ENCODE assay signal across 8 mouse cellular contexts in the genomic region with DNA sequence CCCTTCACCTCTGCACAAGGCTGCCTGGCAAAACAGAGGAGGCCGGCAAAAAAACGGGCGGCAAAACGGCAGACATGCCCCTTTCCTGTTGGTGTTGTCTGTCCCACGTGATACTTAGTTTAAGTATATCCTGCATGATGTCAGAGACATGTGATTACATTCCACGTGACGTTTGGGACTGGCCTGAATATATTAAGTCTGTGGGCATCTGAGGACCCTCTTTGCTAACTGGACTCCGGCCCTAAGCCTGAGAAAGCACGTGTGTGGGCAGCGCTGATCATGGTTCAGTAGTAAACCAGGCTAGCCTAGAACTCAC. TPM values are rescaled to one million over a fixed set of nuclear protein-coding genes. Genes with fewer than 3 reads are reported as not detected.
DNase-seq lines count a peak whose midpoint lies in the region; ATAC-seq and TF ChIP-seq lines count a peak whose summit lies in the region.

No protein-coding gene starts in this region.

- H3K4me3 ChIP-seq in embryonic facial prominence, embryonic 12.5 days, result no peak overlapping the region
- no peak overlapping the region for H3K4me3 ChIP-seq in midbrain, postnatal 0 days (ENCODE audit: low read depth, low read length)

- peaks cover 36% of the 10 kb centered on the region for H3K36me3 ChIP-seq in embryonic facial prominence, embryonic 12.5 days
- H3K36me3 ChIP-seq in midbrain, postnatal 0 days (ENCODE audit: insufficient read depth, low read length), result peaks cover 43% of the 10 kb centered on the region

- H3K4me1 ChIP-seq in embryonic facial prominence, embryonic 12.5 days, result peaks cover 44% of the 10 kb centered on the region
- H3K4me1 ChIP-seq in midbrain, postnatal 0 days (ENCODE audit: insufficient read depth, low read length), result no peaks in the 10 kb centered on the region

- peak; percentile 45 for DNase-seq in kidney, postnatal 10 days
- no peak for DNase-seq in kidney, adult 9 months
- DNase-seq in induced T-regulatory cell, adult 2 months (ENCODE audit: low read depth), result peak; percentile 56
- no peak for DNase-seq in midbrain, postnatal 0 days (ENCODE audit: low spot score)
- no peak for DNase-seq in right cerebral cortex, postnatal 14 days
- no peak for DNase-seq in right cerebral cortex, postnatal 4 days
- DNase-seq in B cell, adult 2 months, result no peak

- H3K4me2 ChIP-seq in embryonic facial prominence, embryonic 12.5 days (replicated peaks), result 0 out of 2 replicates have a peak overlapping the region, but pooled peaks have one; percentile 39
- no peak overlapping the region for H3K4me2 ChIP-seq in midbrain, postnatal 0 days (ENCODE audit: low read depth, low read length, poor library complexity, severe bottlenecking)

- no peak for TF ChIP-seq CTCF in midbrain, postnatal 0 days (IDR thresholded peaks at IDR 0.05)

- peaks cover 9% of the 10 kb centered on the region for H3K27me3 ChIP-seq in embryonic facial prominence, embryonic 12.5 days
- H3K27me3 ChIP-seq in midbrain, postnatal 0 days (ENCODE audit: insufficient read depth, low read length), result no peaks in the 10 kb centered on the region

- no peaks in the 10 kb centered on the region for H3K9me3 ChIP-seq in embryonic facial prominence, embryonic 12.5 days
- H3K9me3 ChIP-seq in midbrain, postnatal 0 days (ENCODE audit: low read length), result no peaks in the 10 kb centered on the region

- 18% methylated on average over 10 of the region's 10 CpGs for WGBS in embryonic facial prominence, embryonic 12.5 days
- 37% methylated on average over 10 of the region's 10 CpGs for WGBS in midbrain, postnatal 0 days

- ATAC-seq in embryonic facial prominence, embryonic 12.5 days (ENCODE audit: insufficient number of reproducible peaks, insufficient read depth, low FRiP score, low TSS enrichment), result no peak
- ATAC-seq in midbrain, postnatal 0 days (ENCODE audit: low FRiP score), result peak; percentile 4; the same call in 1 of the 2 replicates

- H3K27ac ChIP-seq in embryonic facial prominence, embryonic 12.5 days, result peak overlapping the region; percentile 97
- no peak overlapping the region; the same call in 1 of the 2 replicates for H3K27ac ChIP-seq in midbrain, postnatal 0 days (ENCODE audit: low read depth, low read length)

- no peak overlapping the region for H3K9ac ChIP-seq in embryonic facial prominence, embryonic 12.5 days
- H3K9ac ChIP-seq in midbrain, postnatal 0 days (replicated peaks; ENCODE audit: low read length, poor library complexity, severe bottlenecking), result no peak overlapping the region

RNA-seq across cellular contexts. Expression of a gene that starts 8.3 kb away (rescaled TPM):
- polyA plus RNA-seq in embryonic facial prominence, embryonic 12.5 days (2016; fragmentation: Nextera tagmentation; extraction: Ambion mirVana), result 3.1 and 3.4 TPM in 2 replicates
- total RNA-seq in midbrain, postnatal 0 days (2014; rRNA removed), result 1.5 and 1.7 TPM in 2 replicates
- polyA plus RNA-seq in midbrain, postnatal 0 days (2015; fragmentation: Nextera tagmentation; extraction: Ambion mirVana), result 1.1 and 2.0 TPM in 2 replicates

RNA-seq across cellular contexts. Expression of a gene that starts 12.4 kb away (rescaled TPM):
- polyA plus RNA-seq in embryonic facial prominence, embryonic 12.5 days (2016; fragmentation: Nextera tagmentation; extraction: Ambion mirVana), result 2.0 and 3.8 TPM in 2 replicates
- 6.6 TPM in 1 of 2 replicates, not detected in the other for total RNA-seq in midbrain, postnatal 0 days (2014; rRNA removed)
- 1.6 and 3.9 TPM in 2 replicates for polyA plus RNA-seq in midbrain, postnatal 0 days (2015; fragmentation: Nextera tagmentation; extraction: Ambion mirVana)

RNA-seq across cellular contexts. Expression of a gene that starts 16.9 kb away (rescaled TPM):
- 2.9 and 4.1 TPM in 2 replicates for polyA plus RNA-seq in embryonic facial prominence, embryonic 12.5 days (2016; fragmentation: Nextera tagmentation; extraction: Ambion mirVana)
- 0.88 and 2.7 TPM in 2 replicates for total RNA-seq in midbrain, postnatal 0 days (2014; rRNA removed)
- 5.8 and 10.2 TPM in 2 replicates for polyA plus RNA-seq in midbrain, postnatal 0 days (2015; fragmentation: Nextera tagmentation; extraction: Ambion mirVana)

RNA-seq across cellular contexts. Expression of a gene that starts 16.9 kb away (rescaled TPM):
- polyA plus RNA-seq in embryonic facial prominence, embryonic 12.5 days (2016; fragmentation: Nextera tagmentation; extraction: Ambion mirVana), result 73.6 and 77.0 TPM in 2 replicates
- 120 and 132 TPM in 2 replicates for total RNA-seq in midbrain, postnatal 0 days (2014; rRNA removed)
- polyA plus RNA-seq in midbrain, postnatal 0 days (2015; fragmentation: Nextera tagmentation; extraction: Ambion mirVana), result 95.8 and 115 TPM in 2 replicates

RNA-seq across cellular contexts. Expression of a gene that starts 22.8 kb away (rescaled TPM):
- 140 and 143 TPM in 2 replicates for polyA plus RNA-seq in embryonic facial prominence, embryonic 12.5 days (2016; fragmentation: Nextera tagmentation; extraction: Ambion mirVana)
- total RNA-seq in midbrain, postnatal 0 days (2014; rRNA removed), result 92.6 and 98.3 TPM in 2 replicates
- 147 and 149 TPM in 2 replicates for polyA plus RNA-seq in midbrain, postnatal 0 days (2015; fragmentation: Nextera tagmentation; extraction: Ambion mirVana)

Comparison
In these comparisons a context has a peak if more than half of its experiments do, and no peak if none do; other contexts are left out.
1. DNase-seq: peak in kidney, postnatal 10 days (single experiment) and induced T-regulatory cell, adult 2 months (single experiment); none in kidney, adult 9 months (single experiment), midbrain, postnatal 0 days (single experiment), right cerebral cortex, postnatal 14 days (single experiment), right cerebral cortex, postnatal 4 days (single experiment) and B cell, adult 2 months (0 of 2).